Mouse (Mus musculus) ES-E14 (cell line): ENCODE measurements around the gene Cmpk2.

ENCODE experiments used
- CHD2 ChIP-seq: IDR thresholded peaks from 2 replicates; pipeline ENCODE4 v1.6.1; 2014; ENCODE audit warnings: mild to moderate bottlenecking, low read depth, low read length, inconsistent platforms
- HCFC1 ChIP-seq: IDR thresholded peaks from 2 replicates; pipeline ENCODE4 v1.6.1; 2012; ENCODE audit warnings: low read length, inconsistent platforms, borderline replicate concordance; ENCODE audit not compliant: insufficient read depth
- MAFK ChIP-seq: IDR thresholded peaks from 2 replicates; pipeline ENCODE4 v1.6.1; 2014; ENCODE audit warnings: mild to moderate bottlenecking, low read depth, low read length, inconsistent platforms; ENCODE audit not compliant: insufficient read depth
- ZC3H11A ChIP-seq: IDR thresholded peaks from 2 replicates; pipeline ENCODE4 v1.6.1; 2012; ENCODE audit warnings: low read depth, mild to moderate bottlenecking, inconsistent platforms, low read length, borderline replicate concordance

DNA sequence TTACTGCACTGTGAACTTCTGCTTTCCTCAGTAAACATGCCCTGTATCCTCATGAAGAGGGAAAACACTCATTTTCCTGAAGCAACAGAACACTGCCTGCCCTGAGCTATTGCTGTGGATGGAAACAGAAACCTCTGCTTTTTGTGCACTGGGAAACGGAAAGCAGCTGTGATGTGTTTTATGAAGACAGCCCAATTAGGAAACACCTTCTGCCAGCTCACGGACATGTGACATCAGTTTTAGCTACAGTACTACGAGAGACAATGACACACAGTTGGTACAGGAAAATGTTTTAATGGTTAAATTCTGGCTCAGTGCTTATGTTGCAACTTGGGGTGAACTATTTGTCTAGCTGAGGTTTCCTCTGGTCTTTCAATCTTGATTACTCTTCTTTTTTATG lies 29.6 kb upstream of the Cmpk2 start:
- TF ChIP-seq CHD2 (no peak), HCFC1 (no peak), MAFK (no peak), ZC3H11A (no peak)
